Mouse (Mus musculus): ENCODE results near the gene Pigp. TPM values are rescaled to one million over a fixed set of nuclear protein-coding genes. Genes with fewer than 3 reads are reported as not detected.
A peak's percentile ranks its signal among the peaks of the same experiment; 100 is the strongest.
"Not testable (repeated sequence)": the region's sequence is repeated elsewhere in the genome, so short reads cannot be mapped to it uniquely, and the experiment has no call there.

Pigp gene
- polyA plus RNA-seq, 1 experiment from 2014 or later, result 127 TPM

- Histone ChIP-seq H3K9ac (no peak overlapping the region), H3K36me3 (no peaks in the 10 kb centered on the region), H3K27ac (replicated peaks) (no peak overlapping the region), H3K4me2 (replicated peaks) (no peak overlapping the region), H3K4me1 (peaks cover 6% of the 10 kb centered on the region; the same call in 1 of the 2 replicates), H3K27me3 (no peaks in the 10 kb centered on the region), H3K9me3 (replicated peaks) (no peaks in the 10 kb centered on the region), H3K4me3 (replicated peaks) (no peak overlapping the region)
- ATAC-seq (ENCODE audit: insufficient number of reproducible peaks, low FRiP score, low TSS enrichment, low read depth), result no peak
- 76% methylated on average over 3 of the region's 3 CpGs for WGBS
Observed at GRCm38 (mm10) chr16:94358091-94358490, 13.6 kb downstream of the Pigp start.

- no peak overlapping the region for H3K4me3 ChIP-seq (replicated peaks)
- H3K9ac ChIP-seq, result no peak overlapping the region
- WGBS, result 64% methylated on average over 11 of the region's 11 CpGs
- no peaks in the 10 kb centered on the region for H3K4me1 ChIP-seq
- ATAC-seq (ENCODE audit: insufficient number of reproducible peaks, low FRiP score, low TSS enrichment, low read depth), result no peak
- H3K4me2 ChIP-seq (replicated peaks), result no peak overlapping the region
- no peaks in the 10 kb centered on the region for H3K36me3 ChIP-seq
- H3K9me3 ChIP-seq (replicated peaks), result no peaks in the 10 kb centered on the region
- H3K27me3 ChIP-seq, result no peaks in the 10 kb centered on the region
- H3K27ac ChIP-seq (replicated peaks), result no peak overlapping the region
Observed at GRCm38 (mm10) chr16:94356776-94357494, 14.7 kb downstream of the Pigp start.

- H3K27ac ChIP-seq (replicated peaks), result no peak overlapping the region
- no peak overlapping the region for H3K4me3 ChIP-seq (replicated peaks)
- H3K9ac ChIP-seq, result no peak overlapping the region
- no peaks in the 10 kb centered on the region for H3K36me3 ChIP-seq
- no peak overlapping the region for H3K4me2 ChIP-seq (replicated peaks)
- no peaks in the 10 kb centered on the region for H3K4me1 ChIP-seq
- no peaks in the 10 kb centered on the region for H3K27me3 ChIP-seq
- 49% methylated on average over 7 of the region's 7 CpGs for WGBS
- ATAC-seq (ENCODE audit: insufficient number of reproducible peaks, low FRiP score, low TSS enrichment, low read depth), result no peak
- no peaks in the 10 kb centered on the region for H3K9me3 ChIP-seq (replicated peaks)
Observed at GRCm38 (mm10) chr16:94356046-94356445, 15.6 kb downstream of the Pigp start.

- Histone ChIP-seq H3K9ac (no peak overlapping the region), H3K4me3 (replicated peaks) (no peak overlapping the region), H3K9me3 (replicated peaks) (no peaks in the 10 kb centered on the region), H3K27me3 (no peaks in the 10 kb centered on the region), H3K27ac (replicated peaks) (no peak overlapping the region), H3K4me2 (replicated peaks) (no peak overlapping the region), H3K36me3 (no peaks in the 10 kb centered on the region), H3K4me1 (peaks cover 10% of the 10 kb centered on the region)
- ATAC-seq (ENCODE audit: insufficient number of reproducible peaks, low FRiP score, low TSS enrichment, low read depth), result no peak
- 47% methylated on average over 9 of the region's 9 CpGs for WGBS
Observed at GRCm38 (mm10) chr16:94354450-94354849, 17.2 kb downstream of the Pigp start.

- no peak overlapping the region for H3K9ac ChIP-seq
- H3K27ac ChIP-seq (replicated peaks), result peak overlapping the region; percentile 12; the same call in 1 of the 2 replicates
- no peak overlapping the region for H3K4me2 ChIP-seq (replicated peaks)
- no peaks in the 10 kb centered on the region for H3K36me3 ChIP-seq
- no peak for ATAC-seq (ENCODE audit: insufficient number of reproducible peaks, low FRiP score, low TSS enrichment, low read depth)
- H3K27me3 ChIP-seq, result no peaks in the 10 kb centered on the region
- no peaks in the 10 kb centered on the region for H3K9me3 ChIP-seq (replicated peaks)
- peaks cover 10% of the 10 kb centered on the region for H3K4me1 ChIP-seq
- WGBS, result 41% methylated on average over 10 of the region's 10 CpGs
- no peak overlapping the region for H3K4me3 ChIP-seq (replicated peaks)
Observed at GRCm38 (mm10) chr16:94350287-94350677, 21.4 kb downstream of the Pigp start.

GRCm38 (mm10) chr16:94349588-94350286, 21.9 kb downstream of the Pigp start:
- no peak overlapping the region for H3K4me3 ChIP-seq (replicated peaks)
- WGBS, result 44% methylated on average over 11 of the region's 11 CpGs
- H3K9me3 ChIP-seq (replicated peaks), result no peaks in the 10 kb centered on the region
- no peak for ATAC-seq (ENCODE audit: insufficient number of reproducible peaks, low FRiP score, low TSS enrichment, low read depth)
- no peaks in the 10 kb centered on the region for H3K36me3 ChIP-seq
- no peaks in the 10 kb centered on the region for H3K27me3 ChIP-seq
- H3K4me2 ChIP-seq (replicated peaks), result no peak overlapping the region
- H3K9ac ChIP-seq, result no peak overlapping the region
- H3K4me1 ChIP-seq, result peaks cover 10% of the 10 kb centered on the region
- peak overlapping the region; percentile 12; the same call in 1 of the 2 replicates for H3K27ac ChIP-seq (replicated peaks)

GRCm38 (mm10) chr16:94348779-94349178, 22.9 kb downstream of the Pigp start:
- WGBS, result 58% methylated on average over 2 of the region's 2 CpGs
- ATAC-seq (ENCODE audit: insufficient number of reproducible peaks, low FRiP score, low TSS enrichment, low read depth), result no peak

GRCm38 (mm10) chr16:94347080-94347731, 24.4 kb downstream of the Pigp start:
- no peak overlapping the region for H3K9ac ChIP-seq
- H3K27me3 ChIP-seq, result no peaks in the 10 kb centered on the region
- WGBS, result 64% methylated on average over 7 of the region's 7 CpGs
- no peak overlapping the region for H3K4me3 ChIP-seq (replicated peaks)
- no peaks in the 10 kb centered on the region for H3K9me3 ChIP-seq (replicated peaks)
- H3K4me2 ChIP-seq (replicated peaks), result no peak overlapping the region
- H3K36me3 ChIP-seq, result no peaks in the 10 kb centered on the region
- no peak for ATAC-seq (ENCODE audit: insufficient number of reproducible peaks, low FRiP score, low TSS enrichment, low read depth)
- no peak overlapping the region for H3K27ac ChIP-seq (replicated peaks)
- H3K4me1 ChIP-seq, result peaks cover 10% of the 10 kb centered on the region

More at GRCm38 (mm10) chr16:94348779-94349178, 22.9 kb downstream of the Pigp start:
- no peak overlapping the region for H3K27ac ChIP-seq (replicated peaks)
- H3K4me3 ChIP-seq (replicated peaks), result no peak overlapping the region
- no peak overlapping the region for H3K4me2 ChIP-seq (replicated peaks)
- no peaks in the 10 kb centered on the region for H3K36me3 ChIP-seq
- H3K27me3 ChIP-seq, result no peaks in the 10 kb centered on the region
- H3K4me1 ChIP-seq, result peaks cover 10% of the 10 kb centered on the region
- H3K9me3 ChIP-seq (replicated peaks), result no peaks in the 10 kb centered on the region
- no peak overlapping the region for H3K9ac ChIP-seq

GRCm38 (mm10) chr16:94345733-94346132, 25.9 kb downstream of the Pigp start:
- Histone ChIP-seq H3K27ac (replicated peaks) (no peak overlapping the region), H3K27me3 (no peaks in the 10 kb centered on the region), H3K4me2 (replicated peaks) (no peak overlapping the region), H3K4me3 (replicated peaks) (no peak overlapping the region), H3K36me3 (no peaks in the 10 kb centered on the region), H3K9ac (no peak overlapping the region), H3K9me3 (replicated peaks) (no peaks in the 10 kb centered on the region), H3K4me1 (peaks cover 10% of the 10 kb centered on the region)
- 84% methylated on average over 1 of the region's 1 CpGs for WGBS
- no peak for ATAC-seq (ENCODE audit: insufficient number of reproducible peaks, low FRiP score, low TSS enrichment, low read depth)

GRCm38 (mm10) chr16:94339164-94340160, 32.2 kb downstream of the Pigp start:
- H3K36me3 ChIP-seq; H3K27ac ChIP-seq (replicated peaks); H3K27me3 ChIP-seq; H3K9me3 ChIP-seq (replicated peaks); ATAC-seq (ENCODE audit: insufficient number of reproducible peaks, low FRiP score, low TSS enrichment, low read depth); H3K4me1 ChIP-seq; H3K4me2 ChIP-seq (replicated peaks); H3K9ac ChIP-seq; H3K4me3 ChIP-seq (replicated peaks): not testable (repeated sequence)
- 91% methylated on average over 22 of the region's 22 CpGs for WGBS
